Mouse (Mus musculus): ENCODE results near the gene Cltb. TPM values are rescaled to one million over a fixed set of nuclear protein-coding genes. Genes with fewer than 3 reads are reported as not detected.

Cltb gene
- polyA plus RNA-seq, 1 experiment from 2014 or later: 36.3 TPM

Small RNA genes within 50 kb of the gene (microRNA-seq; reads per million reads assigned to microRNA genes)
- gene Gm24195: not detected

Other genes with a start within 250 kb of the Cltb start
- gene Cplx2, start 240.0 kb downstream of the Cltb start, polyA plus RNA-seq (2014; fragmentation: Nextera tagmentation; extraction: Ambion mirVana): 4.5 and 6.4 TPM in 2 replicates
- 142 and 151 TPM in 2 replicates for gene Thoc3, start 142.5 kb downstream of the Cltb start, polyA plus RNA-seq (2014; fragmentation: Nextera tagmentation; extraction: Ambion mirVana)
- gene Simc1, start 107.6 kb downstream of the Cltb start, polyA plus RNA-seq (2014; fragmentation: Nextera tagmentation; extraction: Ambion mirVana): 14.0 and 17.9 TPM in 2 replicates
- 96.7 and 158 TPM in 2 replicates for gene 4833439L19Rik, start 45.9 kb downstream of the Cltb start, polyA plus RNA-seq (2014; fragmentation: Nextera tagmentation; extraction: Ambion mirVana)
- gene Arl10, start 36.3 kb downstream of the Cltb start, polyA plus RNA-seq (2014; fragmentation: Nextera tagmentation; extraction: Ambion mirVana): 29.7 and 33.5 TPM in 2 replicates
- gene Nop16, start 21.3 kb downstream of the Cltb start, polyA plus RNA-seq (2014; fragmentation: Nextera tagmentation; extraction: Ambion mirVana): 78.6 and 88.6 TPM in 2 replicates
- 203 and 224 TPM in 2 replicates for gene Higd2a, start 21.1 kb downstream of the Cltb start, polyA plus RNA-seq (2014; fragmentation: Nextera tagmentation; extraction: Ambion mirVana)
- 87.5 and 126 TPM in 2 replicates for gene Faf2, start 10.4 kb upstream of the Cltb start, polyA plus RNA-seq (2014; fragmentation: Nextera tagmentation; extraction: Ambion mirVana)
- 74.0 and 92.7 TPM in 2 replicates for gene Rnf44, start 82.6 kb upstream of the Cltb start, polyA plus RNA-seq (2014; fragmentation: Nextera tagmentation; extraction: Ambion mirVana)
- gene Cdhr2, start 90.1 kb upstream of the Cltb start, polyA plus RNA-seq (2014; fragmentation: Nextera tagmentation; extraction: Ambion mirVana): 1.2 and 1.9 TPM in 2 replicates
- gene Gprin1, start 138.5 kb upstream of the Cltb start, polyA plus RNA-seq (2014; fragmentation: Nextera tagmentation; extraction: Ambion mirVana): 0.31 and 0.41 TPM in 2 replicates
- not detected in 2 replicates for gene Sncb, start 155.3 kb upstream of the Cltb start, polyA plus RNA-seq (2014; fragmentation: Nextera tagmentation; extraction: Ambion mirVana)
- gene Eif4e1b, start 172.7 kb upstream of the Cltb start, polyA plus RNA-seq (2014; fragmentation: Nextera tagmentation; extraction: Ambion mirVana): not detected in 2 replicates
- gene Tspan17, start 178.0 kb upstream of the Cltb start, polyA plus RNA-seq (2014; fragmentation: Nextera tagmentation; extraction: Ambion mirVana): 5.2 and 6.4 TPM in 2 replicates

Measured in kidney, embryonic 14.5 days (tissue).